Mouse (Mus musculus): ENCODE data around the gene Cdsn. TPM values are rescaled to one million over a fixed set of nuclear protein-coding genes. Genes with fewer than 3 reads are reported as not detected.

Cdsn gene
- polyA plus RNA-seq, 1 experiment from 2014 or later = 0.28 TPM

- ATAC-seq = no peak
- H3K4me1 ChIP-seq (ENCODE audit: control insufficient read depth, insufficient read depth, low read depth, low read length) = no peaks in the 10 kb centered on the region
- WGBS = 44% methylated on average over 4 of the region's 4 CpGs
Observed at GRCm38 (mm10) chr17:35593786-35594185, 41.9 kb downstream of the Cdsn start.

GRCm38 (mm10) chr17:35594456-35594855 is 42.5 kb downstream of the Cdsn start:
- Histone ChIP-seq H3K4me3 (ENCODE audit: low read length) (no peak overlapping the region), H3K36me3 (ENCODE audit: control insufficient read depth, insufficient read depth, low read length) (no peaks in the 10 kb centered on the region), H3K4me1 (ENCODE audit: control insufficient read depth, insufficient read depth, low read depth, low read length) (no peaks in the 10 kb centered on the region), H3K27ac (ENCODE audit: low read depth, low read length) (no peak overlapping the region), H3K4me2 (ENCODE audit: low read length) (no peak overlapping the region), H3K27me3 (replicated peaks; ENCODE audit: control insufficient read depth, insufficient read depth, low read length) (no peaks in the 10 kb centered on the region), H3K9ac (ENCODE audit: low read depth, low read length) (no peak overlapping the region), H3K9me3 (ENCODE audit: control insufficient read depth, low read length) (no peaks in the 10 kb centered on the region)
- no peak for ATAC-seq
- WGBS = 87% methylated on average over 7 of the region's 7 CpGs

More at GRCm38 (mm10) chr17:35593786-35594185, 41.9 kb downstream of the Cdsn start:
- no peak overlapping the region for H3K9ac ChIP-seq (ENCODE audit: low read depth, low read length)
- no peak overlapping the region for H3K27ac ChIP-seq (ENCODE audit: low read depth, low read length)
- no peak overlapping the region for H3K4me3 ChIP-seq (ENCODE audit: low read length)
- no peak overlapping the region for H3K4me2 ChIP-seq (ENCODE audit: low read length)
- no peaks in the 10 kb centered on the region for H3K36me3 ChIP-seq (ENCODE audit: control insufficient read depth, insufficient read depth, low read length)
- H3K9me3 ChIP-seq (ENCODE audit: control insufficient read depth, low read length) = no peaks in the 10 kb centered on the region
- no peaks in the 10 kb centered on the region for H3K27me3 ChIP-seq (replicated peaks; ENCODE audit: control insufficient read depth, insufficient read depth, low read length)

DNA sequence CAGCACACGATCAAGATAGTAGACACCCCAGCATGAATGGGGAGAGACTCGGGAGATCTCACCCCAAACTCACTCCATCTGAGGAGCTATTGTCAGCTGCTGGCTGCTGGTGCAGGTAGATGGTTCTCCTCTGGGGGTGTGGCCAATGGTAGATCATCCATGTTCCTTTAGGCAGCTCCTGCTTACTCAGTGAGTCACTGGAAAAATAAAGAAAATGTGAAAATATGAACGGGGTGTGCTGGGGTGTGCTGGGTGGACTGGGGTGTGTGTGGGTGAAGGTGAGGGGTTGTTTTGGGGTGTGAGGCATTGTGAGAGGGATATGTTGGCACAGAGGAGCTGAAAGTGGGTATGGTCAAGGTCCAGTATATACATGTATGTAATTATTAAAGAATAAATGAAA is 45.5 kb downstream of the Cdsn start:
- no peaks in the 10 kb centered on the region for H3K4me1 ChIP-seq (ENCODE audit: control insufficient read depth, insufficient read depth, low read depth, low read length)
- H3K27ac ChIP-seq (ENCODE audit: low read depth, low read length) = no peak overlapping the region
- H3K4me2 ChIP-seq (ENCODE audit: low read length) = no peak overlapping the region
- no peaks in the 10 kb centered on the region for H3K27me3 ChIP-seq (replicated peaks; ENCODE audit: control insufficient read depth, insufficient read depth, low read length)
- 98% methylated on average over 3 of the region's 3 CpGs for WGBS
- H3K36me3 ChIP-seq (ENCODE audit: control insufficient read depth, insufficient read depth, low read length) = no peaks in the 10 kb centered on the region
- H3K9ac ChIP-seq (ENCODE audit: low read depth, low read length) = no peak overlapping the region
- ATAC-seq = no peak
- no peak overlapping the region for H3K4me3 ChIP-seq (ENCODE audit: low read length)
- no peaks in the 10 kb centered on the region for H3K9me3 ChIP-seq (ENCODE audit: control insufficient read depth, low read length)

DNA sequence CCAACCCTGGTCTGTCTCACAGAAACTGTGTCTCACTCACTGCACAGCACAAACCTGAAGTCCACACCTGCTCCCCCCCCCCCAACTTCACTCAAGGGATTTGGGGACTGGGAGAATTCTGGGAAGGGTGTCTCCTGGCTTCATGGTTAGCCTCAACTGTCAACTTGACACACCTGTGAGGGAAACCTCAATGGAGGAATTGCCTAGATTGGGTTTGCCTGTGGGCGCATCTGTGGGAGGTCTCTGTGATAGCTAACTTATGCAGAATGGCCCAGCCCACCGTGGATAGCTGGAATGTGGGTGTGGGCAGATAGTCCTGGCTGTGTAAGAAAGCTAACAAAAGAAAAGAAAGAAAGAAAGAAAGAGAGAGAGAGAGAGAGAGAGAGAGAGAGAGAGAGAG is 49.3 kb downstream of the Cdsn start, which contains the start of gene Sfta2:
Sfta2 (plus strand) TSS at position 301 of the 400 bp plus-strand sequence.
- Histone ChIP-seq H3K9me3 (ENCODE audit: control insufficient read depth, low read length) (no peaks in the 10 kb centered on the region), H3K27ac (ENCODE audit: low read depth, low read length) (no peak within 1 kb of the TSS), H3K27me3 (replicated peaks; ENCODE audit: control insufficient read depth, insufficient read depth, low read length) (no peaks in the 10 kb centered on the region), H3K4me1 (ENCODE audit: control insufficient read depth, insufficient read depth, low read depth, low read length) (no peaks in the 10 kb centered on the region), H3K4me3 (ENCODE audit: low read length) (no peak within 1 kb of the TSS), H3K9ac (ENCODE audit: low read depth, low read length) (no peak within 1 kb of the TSS), H3K4me2 (ENCODE audit: low read length) (no peak within 1 kb of the TSS), H3K36me3 (ENCODE audit: control insufficient read depth, insufficient read depth, low read length) (no peaks in the 10 kb centered on the region)
- ATAC-seq = no peak
- WGBS = 65% methylated on average over 2 of the region's 2 CpGs

DNA sequence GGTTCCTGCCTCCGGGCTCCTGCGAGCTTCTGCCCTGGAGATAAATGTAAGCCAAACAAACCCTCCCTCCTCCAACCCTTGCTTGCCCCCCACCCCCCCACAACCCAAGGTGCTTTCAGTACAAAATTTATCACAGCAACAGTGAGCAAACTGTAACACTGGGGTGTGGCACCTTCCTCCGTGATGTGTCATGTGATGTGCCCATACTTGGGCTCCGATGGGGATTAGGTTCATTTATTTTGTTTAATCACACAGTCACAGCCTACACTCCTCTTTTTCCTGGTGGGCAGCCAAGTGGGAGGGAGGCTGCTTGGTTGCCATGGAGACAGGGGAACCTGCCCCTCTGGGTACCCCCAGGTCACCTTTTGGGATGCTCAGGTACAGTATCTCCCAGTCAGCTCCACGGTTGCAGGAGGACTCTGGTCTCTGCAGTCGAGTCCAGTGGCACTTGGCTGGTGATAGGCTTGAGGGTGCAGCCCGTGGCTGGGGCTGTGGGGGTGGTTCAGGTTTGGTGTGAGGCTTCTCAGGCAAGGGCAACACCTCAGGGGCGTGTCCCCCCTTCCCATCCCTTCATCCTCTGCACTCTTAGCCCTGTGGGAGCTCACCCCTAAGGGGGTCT is 49.9 kb downstream of the Cdsn start:
- Histone ChIP-seq H3K36me3 (ENCODE audit: control insufficient read depth, insufficient read depth, low read length) (no peaks in the 10 kb centered on the region), H3K4me1 (ENCODE audit: control insufficient read depth, insufficient read depth, low read depth, low read length) (no peaks in the 10 kb centered on the region), H3K27ac (ENCODE audit: low read depth, low read length) (no peak overlapping the region), H3K27me3 (replicated peaks; ENCODE audit: control insufficient read depth, insufficient read depth, low read length) (no peaks in the 10 kb centered on the region), H3K4me2 (ENCODE audit: low read length) (no peak overlapping the region), H3K9ac (ENCODE audit: low read depth, low read length) (no peak overlapping the region), H3K4me3 (ENCODE audit: low read length) (no peak overlapping the region), H3K9me3 (ENCODE audit: control insufficient read depth, low read length) (no peaks in the 10 kb centered on the region)
- ATAC-seq = no peak
- 64% methylated on average over 8 of the region's 8 CpGs for WGBS

Other genes with a start within 250 kb of the Cdsn start
- 0.64 and 0.67 TPM in 2 replicates for gene H2-Q1, start 231.7 kb upstream of the Cdsn start, polyA plus RNA-seq (2015; fragmentation: Nextera tagmentation; extraction: Ambion mirVana)
- 3.7 and 6.3 TPM in 2 replicates for gene H2-Q2, start 209.9 kb upstream of the Cdsn start, polyA plus RNA-seq (2015; fragmentation: Nextera tagmentation; extraction: Ambion mirVana)
- 0.89 TPM in 2 replicates for gene H2-Q4, start 172.5 kb upstream of the Cdsn start, polyA plus RNA-seq (2015; fragmentation: Nextera tagmentation; extraction: Ambion mirVana)
- 1.1 and 1.2 TPM in 2 replicates for gene H2-Q6, start 127.3 kb upstream of the Cdsn start, polyA plus RNA-seq (2015; fragmentation: Nextera tagmentation; extraction: Ambion mirVana)
- gene H2-Q7, start 113.0 kb upstream of the Cdsn start, polyA plus RNA-seq (2015; fragmentation: Nextera tagmentation; extraction: Ambion mirVana) = 4.3 and 4.8 TPM in 2 replicates
- gene H2-Q10, start 82.0 kb upstream of the Cdsn start, polyA plus RNA-seq (2015; fragmentation: Nextera tagmentation; extraction: Ambion mirVana) = 0.11 and 0.21 TPM in 2 replicates
- not detected in 2 replicates for gene Pou5f1, start 46.1 kb upstream of the Cdsn start, polyA plus RNA-seq (2015; fragmentation: Nextera tagmentation; extraction: Ambion mirVana)
- 16.4 and 21.2 TPM in 2 replicates for gene Tcf19, start 35.3 kb upstream of the Cdsn start, polyA plus RNA-seq (2015; fragmentation: Nextera tagmentation; extraction: Ambion mirVana)
- 5.8 and 6.3 TPM in 2 replicates for gene Cchcr1, start 35.0 kb upstream of the Cdsn start, polyA plus RNA-seq (2015; fragmentation: Nextera tagmentation; extraction: Ambion mirVana)
- 0.94 and 1.1 TPM in 2 replicates for gene Psors1c2, start 18.9 kb upstream of the Cdsn start, polyA plus RNA-seq (2015; fragmentation: Nextera tagmentation; extraction: Ambion mirVana)
- 0.11 and 0.12 TPM in 2 replicates for gene 2300002M23Rik, start 15.3 kb downstream of the Cdsn start, polyA plus RNA-seq (2015; fragmentation: Nextera tagmentation; extraction: Ambion mirVana)
- gene Sfta2, start 49.4 kb downstream of the Cdsn start, polyA plus RNA-seq (2015; fragmentation: Nextera tagmentation; extraction: Ambion mirVana) = not detected in 2 replicates
- not detected in 2 replicates for gene Gm9573, start 74.5 kb downstream of the Cdsn start, polyA plus RNA-seq (2015; fragmentation: Nextera tagmentation; extraction: Ambion mirVana)
- gene Mucl3, start 91.6 kb downstream of the Cdsn start, polyA plus RNA-seq (2015; fragmentation: Nextera tagmentation; extraction: Ambion mirVana) = not detected in 2 replicates
- 16.7 and 17.9 TPM in 2 replicates for gene Vars2, start 115.5 kb downstream of the Cdsn start, polyA plus RNA-seq (2015; fragmentation: Nextera tagmentation; extraction: Ambion mirVana)
- gene Gtf2h4, start 121.6 kb downstream of the Cdsn start, polyA plus RNA-seq (2015; fragmentation: Nextera tagmentation; extraction: Ambion mirVana) = 27.8 and 28.1 TPM in 2 replicates
- 87.1 and 106 TPM in 2 replicates for gene Ddr1, start 152.5 kb downstream of the Cdsn start, polyA plus RNA-seq (2015; fragmentation: Nextera tagmentation; extraction: Ambion mirVana)